Mouse (Mus musculus): ENCODE data around the gene Kmt2e. TPM values are rescaled to one million over a fixed set of nuclear protein-coding genes. Genes with fewer than 3 reads are reported as not detected.
A peak's percentile ranks its signal among the peaks of the same experiment; 100 is the strongest.

Kmt2e gene
- total and polyA plus RNA-seq, 3 experiments: 14.4 to 48.5 (median 38.1) TPM

DNA sequence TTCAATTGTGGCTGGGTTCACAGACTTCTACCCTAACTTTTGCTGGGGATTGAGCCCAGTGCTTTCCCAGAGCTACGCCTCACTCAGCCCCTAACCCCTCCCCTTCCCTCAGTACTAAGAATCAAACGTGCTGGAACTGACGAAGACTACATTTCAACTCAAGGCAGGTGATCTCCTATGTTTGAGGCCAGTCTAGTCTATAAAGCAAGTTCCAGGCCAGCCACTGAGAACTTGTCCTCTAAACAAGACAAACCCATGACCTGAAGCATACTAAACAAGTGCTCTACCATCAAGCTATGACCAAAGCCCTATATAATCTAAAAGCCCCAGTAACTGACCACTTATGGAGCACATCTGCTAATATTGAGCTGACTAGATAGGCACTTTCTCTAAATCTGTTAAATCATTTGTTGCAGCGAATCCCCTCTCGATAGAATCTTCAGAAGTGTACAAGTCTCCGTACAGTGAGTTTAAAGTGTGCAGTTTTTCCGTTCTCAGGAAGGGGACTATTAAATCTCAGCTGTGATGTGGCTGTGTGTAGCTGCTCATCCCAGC lies 14.5 kb upstream of the Kmt2e start:
- Histone ChIP-seq H3K27ac (peak overlapping the region; percentile 97), H3K36me3 (ENCODE audit: control insufficient read depth, insufficient read depth, low read length) (peaks cover 65% of the 10 kb centered on the region), H3K79me2 (replicated peaks; ENCODE audit: control insufficient read depth, insufficient read depth, low read length) (peaks cover 6% of the 10 kb centered on the region; the same call in 1 of the 2 replicates), H3K4me3 (peak overlapping the region; percentile 69; the same call in 1 of the 2 replicates), H3K9ac (ENCODE audit: low read depth, low read length) (peak overlapping the region; percentile 37; the same call in 1 of the 2 replicates), H3K27me3 (ENCODE audit: control insufficient read depth, insufficient read depth, low read length) (no peaks in the 10 kb centered on the region), H3K4me1 (ENCODE audit: control insufficient read depth, insufficient read depth, low read length) (peaks cover 22% of the 10 kb centered on the region)
- WGBS: 18% methylated on average over 7 of the region's 7 CpGs
- intact Hi-C loops (cut with DNase I): loop anchor here (5.0 kb wide), 2 partner anchors 53 to 238 kb away; no protein-coding TSS in a partner anchor
- TF ChIP-seq EP300 (IDR thresholded peaks at IDR 0.05; ENCODE audit: insufficient read depth, low read depth, low read length) (no peak), POLR2A (IDR thresholded peaks at IDR 0.05; ENCODE audit: insufficient read depth, low read depth, low read length) (0 out of 2 replicates have a peak, but pooled peaks have one; percentile 5), CTCF (IDR thresholded peaks at IDR 0.05) (no peak)
- DNase-seq: peak in 1 of 2 experiments; percentile 9

- intact Hi-C loops (cut with DNase I): no loop called here
- peak overlapping the region; percentile 16; the same call in 1 of the 2 replicates for H3K27ac ChIP-seq
- DNase-seq: no peak
- H3K4me1 ChIP-seq (ENCODE audit: control insufficient read depth, insufficient read depth, low read length): peaks cover 18% of the 10 kb centered on the region
- H3K4me3 ChIP-seq: no peak overlapping the region
- WGBS: 29% methylated on average over 1 of the region's 1 CpGs
- no peaks in the 10 kb centered on the region for H3K27me3 ChIP-seq (ENCODE audit: control insufficient read depth, insufficient read depth, low read length)
- H3K79me2 ChIP-seq (replicated peaks; ENCODE audit: control insufficient read depth, insufficient read depth, low read length): peaks cover 6% of the 10 kb centered on the region; the same call in 1 of the 2 replicates
- H3K9ac ChIP-seq (ENCODE audit: low read depth, low read length): no peak overlapping the region
- H3K36me3 ChIP-seq (ENCODE audit: control insufficient read depth, insufficient read depth, low read length): peaks cover 64% of the 10 kb centered on the region
- TF ChIP-seq POLR2A (IDR thresholded peaks at IDR 0.05; ENCODE audit: insufficient read depth, low read depth, low read length): no peak
- no peak for TF ChIP-seq CTCF (IDR thresholded peaks at IDR 0.05)
These were observed 13.8 kb upstream of the Kmt2e start for GRCm38 (mm10) chr5:23420410-23420809.

GRCm38 (mm10) chr5:23421440-23421839 lies 12.8 kb upstream of the Kmt2e start:
- peaks cover 5% of the 10 kb centered on the region; the same call in 1 of the 2 replicates for H3K79me2 ChIP-seq (replicated peaks; ENCODE audit: control insufficient read depth, insufficient read depth, low read length)
- H3K36me3 ChIP-seq (ENCODE audit: control insufficient read depth, insufficient read depth, low read length): peaks cover 69% of the 10 kb centered on the region
- intact Hi-C loops (cut with DNase I): no loop called here
- H3K9ac ChIP-seq (ENCODE audit: low read depth, low read length): no peak overlapping the region
- H3K4me3 ChIP-seq: no peak overlapping the region
- no peak overlapping the region for H3K27ac ChIP-seq
- TF ChIP-seq EP300 (IDR thresholded peaks at IDR 0.05; ENCODE audit: insufficient read depth, low read depth, low read length) (no peak), POLR2A (IDR thresholded peaks at IDR 0.05; ENCODE audit: insufficient read depth, low read depth, low read length) (no peak), CTCF (IDR thresholded peaks at IDR 0.05) (no peak)
- no peaks in the 10 kb centered on the region for H3K27me3 ChIP-seq (ENCODE audit: control insufficient read depth, insufficient read depth, low read length)
- H3K4me1 ChIP-seq (ENCODE audit: control insufficient read depth, insufficient read depth, low read length): peaks cover 18% of the 10 kb centered on the region
- WGBS: 87% methylated on average over 2 of the region's 2 CpGs
- no peak for DNase-seq

- WGBS: 33% methylated on average over 3 of the region's 3 CpGs
- peaks cover 22% of the 10 kb centered on the region for H3K4me1 ChIP-seq (ENCODE audit: control insufficient read depth, insufficient read depth, low read length)
- DNase-seq: no peak
- intact Hi-C loops (cut with DNase I): no loop called here
- H3K9ac ChIP-seq (ENCODE audit: low read depth, low read length): no peak overlapping the region
- TF ChIP-seq CTCF (IDR thresholded peaks at IDR 0.05) (no peak), POLR2A (IDR thresholded peaks at IDR 0.05; ENCODE audit: insufficient read depth, low read depth, low read length) (no peak), EP300 (IDR thresholded peaks at IDR 0.05; ENCODE audit: insufficient read depth, low read depth, low read length) (no peak)
- H3K36me3 ChIP-seq (ENCODE audit: control insufficient read depth, insufficient read depth, low read length): peaks cover 70% of the 10 kb centered on the region
- H3K27me3 ChIP-seq (ENCODE audit: control insufficient read depth, insufficient read depth, low read length): no peaks in the 10 kb centered on the region
- H3K4me3 ChIP-seq: no peak overlapping the region
- H3K79me2 ChIP-seq (replicated peaks; ENCODE audit: control insufficient read depth, insufficient read depth, low read length): peaks cover 6% of the 10 kb centered on the region
- H3K27ac ChIP-seq: no peak overlapping the region
These were observed 11.2 kb upstream of the Kmt2e start for GRCm38 (mm10) chr5:23423036-23423435.

DNA sequence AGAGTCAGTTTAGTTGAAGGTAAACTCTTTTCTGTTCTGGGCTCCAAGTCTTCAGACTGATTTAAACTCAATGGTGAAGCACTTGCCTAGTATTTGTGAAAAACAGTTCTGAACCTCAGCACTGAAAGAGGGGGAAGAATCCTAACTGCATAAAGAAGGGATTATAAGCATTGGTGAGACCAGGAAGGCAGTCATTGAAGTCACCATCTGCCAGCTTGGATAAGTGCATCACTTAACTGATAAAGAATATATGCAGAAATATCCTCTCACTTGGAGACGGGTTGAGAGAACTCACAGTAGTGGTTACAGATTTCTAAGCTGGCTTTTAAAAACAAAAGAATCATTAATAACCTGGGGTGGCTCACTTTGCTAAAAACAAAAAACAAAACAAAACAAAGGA lies 6.7 kb upstream of the Kmt2e start:
- intact Hi-C loops (cut with DNase I): no loop called here
- Histone ChIP-seq H3K4me3 (no peak overlapping the region), H3K4me1 (ENCODE audit: control insufficient read depth, insufficient read depth, low read length) (peaks cover 19% of the 10 kb centered on the region)

More for the DNA sequence above, 6.7 kb upstream of the Kmt2e start:
- H3K36me3 ChIP-seq (ENCODE audit: control insufficient read depth, insufficient read depth, low read length): peaks cover 75% of the 10 kb centered on the region
- TF ChIP-seq POLR2A (IDR thresholded peaks at IDR 0.05; ENCODE audit: insufficient read depth, low read depth, low read length) (no peak), EP300 (IDR thresholded peaks at IDR 0.05; ENCODE audit: insufficient read depth, low read depth, low read length) (no peak), CTCF (IDR thresholded peaks at IDR 0.05) (no peak)
- no peak for DNase-seq
- 10% methylated on average over 1 of the region's 1 CpGs for WGBS
- H3K79me2 ChIP-seq (replicated peaks; ENCODE audit: control insufficient read depth, insufficient read depth, low read length): peaks cover 4% of the 10 kb centered on the region
- H3K9ac ChIP-seq (ENCODE audit: low read depth, low read length): no peak overlapping the region
- H3K27me3 ChIP-seq (ENCODE audit: control insufficient read depth, insufficient read depth, low read length): no peaks in the 10 kb centered on the region
- H3K27ac ChIP-seq: no peak overlapping the region

Measured in heart, adult 2 months (tissue).